Mouse (Mus musculus) left cerebral cortex, postnatal 25 days (tissue): ENCODE data around the gene Hpca. TPM values are rescaled to one million over a fixed set of nuclear protein-coding genes. Genes with fewer than 3 reads are reported as not detected.

ENCODE experiments used
- DNase-seq, 2 experiments: peaks; one replicate each; pipeline ENCODE4 v3.0.0; 2022; ENCODE audit warnings: low spot score in 2 of 2, mixed read lengths in 1 of 2
- intact Hi-C: fragments of 180-260 bp; cut with DNase I; formaldehyde crosslinking; loops from one replicate; pipeline ENCODE4 v1.15.1; 2025
- total RNA-seq, 2 experiments: library from RNA; stranded (reverse); gene quantifications; 2 replicates each; pipeline ENCODE4 v1.2.3; 2021

Hpca gene
- total RNA-seq, 2 experiments from 2014 or later, result 621 to 724 TPM

DNA sequence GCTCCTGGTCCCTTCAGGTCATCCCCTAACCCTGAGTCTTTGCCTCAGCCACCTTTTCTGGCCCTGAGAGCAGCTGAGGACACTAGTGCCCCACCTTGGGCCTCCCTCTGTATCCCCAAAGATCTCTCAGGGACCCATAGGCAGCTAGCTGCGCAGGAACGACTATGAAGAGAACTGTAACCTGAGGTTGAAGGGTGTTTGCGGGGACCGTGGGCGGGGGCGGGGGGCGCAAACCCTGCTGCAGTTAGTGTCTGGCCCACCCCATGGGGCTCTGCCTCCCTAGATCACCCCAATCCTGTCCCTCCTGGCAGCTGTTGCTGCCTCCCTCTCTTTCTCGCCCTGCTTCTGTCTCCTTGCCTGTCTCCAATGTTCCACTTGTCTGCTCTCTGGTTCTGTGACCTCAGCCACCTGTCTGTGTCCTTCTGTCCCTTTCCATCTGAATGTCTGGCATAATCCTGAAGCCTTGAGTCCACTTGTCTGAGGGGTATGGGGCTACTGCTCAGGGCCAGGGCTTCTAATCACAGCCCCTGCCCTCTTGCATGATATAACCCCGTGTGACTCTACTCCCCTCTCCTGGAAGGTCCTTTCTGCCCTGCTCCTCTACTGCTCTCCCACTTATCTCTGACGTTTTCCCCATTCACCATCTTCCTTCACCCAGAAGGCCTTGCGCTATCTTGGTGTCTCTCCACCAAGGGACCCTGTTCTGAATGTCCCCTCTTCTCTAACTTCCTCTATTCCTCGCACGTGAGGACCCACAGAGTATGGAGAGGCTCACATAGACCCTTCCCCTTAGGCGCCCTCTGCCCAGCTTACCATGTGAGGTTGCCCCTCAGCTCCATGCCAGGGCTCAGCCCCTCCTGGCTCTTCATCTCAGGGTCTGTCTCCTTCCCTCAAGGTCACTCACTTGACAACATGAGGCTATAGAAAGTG lies 15.8 kb upstream of the Hpca start:
- intact Hi-C loops, result loop anchor here (10.0 kb wide), 2 partner anchors 137 to 317 kb away; no protein-coding TSS in a partner anchor
- DNase-seq, result no peak

DNA sequence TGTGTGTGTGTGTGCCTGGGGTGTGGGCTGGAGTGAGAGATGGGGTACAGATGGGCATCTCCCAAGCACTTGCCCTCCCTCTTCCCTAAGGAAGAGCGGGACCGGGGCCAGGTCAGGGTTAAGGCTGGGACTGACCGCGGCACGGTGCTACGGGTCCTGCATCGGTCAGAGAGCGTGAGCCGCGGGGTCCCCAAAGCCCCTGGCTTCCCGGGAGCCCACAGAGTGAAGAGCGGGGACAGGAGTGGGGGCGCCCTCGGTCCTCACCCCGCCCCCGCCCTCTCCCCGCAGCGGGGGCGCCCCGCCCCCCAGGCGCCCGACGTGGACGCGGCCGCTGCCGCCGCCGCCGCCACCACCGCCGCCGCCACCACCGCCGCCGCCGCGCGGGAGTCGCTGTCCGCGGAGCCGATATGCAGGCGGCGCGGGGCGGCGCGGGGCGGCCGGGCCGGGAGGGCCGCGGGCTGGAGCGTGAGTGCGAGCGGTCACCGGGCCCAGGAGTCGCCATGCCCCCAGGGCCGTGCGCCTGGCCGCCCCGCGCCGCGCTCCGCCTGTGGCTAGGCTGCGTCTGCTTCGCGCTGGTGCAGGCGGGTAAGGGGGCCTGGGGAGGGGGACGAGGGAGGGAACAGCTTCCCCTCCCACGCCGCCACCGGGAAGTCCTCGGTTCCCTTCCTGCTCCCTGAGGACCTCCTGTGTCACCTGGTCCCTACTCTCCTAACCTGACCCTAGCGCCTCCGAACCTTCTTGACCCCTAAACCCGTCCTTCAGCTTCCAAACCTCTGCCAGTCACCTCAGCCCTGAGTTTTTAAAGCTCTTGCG lies 14.9 kb upstream of the Hpca start, which contains the start of gene Fndc5:
Fndc5 (plus strand) TSS at position 421 of the 813 bp plus-strand sequence.
- no peak for DNase-seq
- intact Hi-C loops, result loop anchor here (10.0 kb wide), 2 partner anchors 138 to 318 kb away; no protein-coding TSS in a partner anchor

DNA sequence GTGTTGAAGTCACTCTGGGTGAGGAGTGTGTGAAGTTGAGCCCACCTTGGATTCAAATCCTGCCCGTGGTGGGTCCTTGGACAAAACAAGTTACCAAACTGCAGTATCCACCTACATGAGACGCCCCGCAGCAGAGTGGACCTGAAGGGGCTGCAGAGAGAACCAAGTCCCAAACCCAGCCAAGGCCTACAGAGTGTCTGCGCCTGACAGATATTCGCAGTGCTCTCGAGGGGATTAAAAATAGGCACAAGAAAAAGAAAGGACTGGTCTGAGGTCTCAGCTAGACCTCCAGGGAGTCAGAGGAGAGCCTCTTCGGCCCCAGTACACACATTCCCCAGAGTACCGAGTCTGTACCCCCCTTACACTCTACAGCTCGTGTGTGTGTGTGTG lies 14.3 kb upstream of the Hpca start:
- intact Hi-C loops, result loop anchor here (10.0 kb wide), 2 partner anchors 139 to 319 kb away; no protein-coding TSS in a partner anchor
- DNase-seq, result no peak

DNA sequence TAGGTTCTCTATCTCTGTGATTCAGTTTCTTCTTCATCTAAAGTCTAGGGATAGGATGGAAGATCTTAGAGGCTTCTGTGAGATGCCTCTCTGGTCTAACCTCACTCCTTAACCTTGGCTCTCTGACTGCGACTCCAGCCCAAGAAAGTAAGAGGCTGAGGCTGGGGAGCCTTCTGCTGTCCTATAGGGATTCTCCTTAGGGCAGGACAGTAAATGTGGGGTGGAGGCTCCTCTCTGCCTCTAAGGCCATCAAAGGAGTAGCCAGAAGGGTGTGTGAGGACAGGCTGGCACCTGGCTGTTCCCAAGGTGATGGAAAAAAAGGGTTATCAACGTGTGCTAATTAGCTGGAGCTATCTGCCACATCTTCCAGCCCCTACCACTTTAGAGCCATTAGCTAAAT lies 13.8 kb upstream of the Hpca start:
- intact Hi-C loops, result loop anchor here (10.0 kb wide), 2 partner anchors 139 to 319 kb away; no protein-coding TSS in a partner anchor
- no peak for DNase-seq

DNA sequence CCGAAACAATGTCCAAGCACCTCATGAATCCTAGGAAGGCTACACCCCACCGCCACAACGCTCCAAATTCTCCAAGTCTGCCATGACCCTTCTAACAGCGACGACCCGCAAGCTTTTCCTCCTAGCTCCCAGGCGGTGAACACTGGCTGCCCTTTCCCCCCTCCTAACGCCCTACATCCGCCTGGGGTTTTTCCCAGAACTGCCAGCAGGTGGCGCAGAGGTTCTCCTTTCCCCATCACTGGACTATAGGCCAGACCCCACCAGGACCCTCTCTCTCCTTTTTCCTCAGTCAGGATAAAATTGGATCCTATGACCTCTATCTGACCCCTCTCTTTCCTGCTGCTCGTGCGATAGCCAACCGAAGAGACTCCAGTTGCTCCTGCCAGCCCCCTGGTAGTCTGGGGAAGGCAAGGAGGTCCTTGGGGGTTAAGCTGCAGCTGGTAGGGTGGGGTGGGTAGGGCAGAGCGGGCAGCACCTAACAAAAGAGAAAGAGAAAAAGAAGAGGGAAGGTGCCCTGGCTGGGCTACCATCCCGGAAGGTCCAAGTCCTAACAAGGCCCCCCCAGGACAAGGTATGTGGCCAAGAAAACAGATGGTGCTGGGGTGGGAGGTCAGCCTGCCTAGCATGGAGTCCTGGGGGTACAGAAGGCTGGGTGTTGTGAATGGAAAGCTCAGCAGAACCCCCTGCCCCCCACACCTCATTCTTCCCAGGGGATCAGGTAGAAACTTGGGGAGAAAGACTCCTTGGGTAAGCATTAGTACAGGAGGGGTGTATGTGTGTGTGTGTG lies 13.2 kb upstream of the Hpca start:
- no peak for DNase-seq

DNA sequence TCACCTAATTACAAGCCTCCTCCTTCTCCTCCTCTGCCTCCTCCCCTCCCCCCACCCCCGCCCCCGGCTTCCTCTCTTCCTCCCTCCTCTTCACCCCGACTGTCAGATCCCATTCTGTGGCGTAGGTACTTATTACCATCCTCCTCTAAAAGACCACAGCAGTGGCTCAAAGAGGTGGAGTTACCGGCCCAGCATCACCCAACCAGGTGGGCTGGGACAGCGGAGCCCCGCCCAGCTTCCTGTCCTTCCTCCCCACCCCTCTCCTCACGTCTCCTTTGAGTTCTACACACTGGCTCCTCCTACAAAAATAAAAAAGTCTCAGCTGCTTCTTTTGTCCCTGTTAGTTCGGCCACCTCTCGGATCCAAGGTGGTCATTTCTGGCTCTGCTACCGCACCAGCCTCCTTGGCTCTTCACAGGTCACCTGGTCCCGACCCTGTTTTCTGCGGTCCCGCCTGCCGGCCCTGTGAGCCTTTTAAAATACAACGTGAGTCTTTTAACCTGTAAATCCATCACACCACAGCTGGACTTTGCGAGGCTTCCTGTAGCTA lies 9.0 kb upstream of the Hpca start:
- no peak for DNase-seq
- intact Hi-C loops, result loop anchor here (5.0 to 10.0 kb wide), 3 partner anchors 56 to 324 kb away; partner anchors contain the start of genes S100pbp and Yars

More for the DNA sequence above, 13.2 kb upstream of the Hpca start:
- intact Hi-C loops, result loop anchor here (5.0 to 10.0 kb wide), 3 partner anchors 52 to 320 kb away; partner anchors contain the start of genes S100pbp and Yars

DNA sequence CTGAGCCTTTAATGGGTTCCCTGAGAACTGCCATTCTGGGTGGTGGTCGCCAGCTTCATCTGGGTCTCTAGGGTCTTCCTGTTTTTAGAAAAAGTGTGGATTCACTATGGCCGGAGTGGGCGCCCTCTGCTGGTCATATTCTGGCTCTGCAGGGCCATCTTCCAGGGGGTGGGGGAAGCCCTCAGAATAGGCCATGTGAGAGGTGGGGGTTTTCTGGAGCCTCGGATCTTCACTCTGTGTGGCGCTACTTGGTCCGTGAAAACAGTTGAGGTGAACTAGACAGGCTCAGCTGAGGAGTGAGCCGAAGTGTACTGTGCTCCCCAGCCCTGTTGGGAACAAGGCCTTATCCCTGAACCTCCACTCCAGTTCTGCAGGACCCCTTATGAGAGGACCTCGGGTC lies 8.3 kb upstream of the Hpca start:
- no peak for DNase-seq
- intact Hi-C loops, result loop anchor here (5.0 to 10.0 kb wide), 3 partner anchors 57 to 325 kb away; partner anchors contain the start of genes S100pbp and Yars

DNA sequence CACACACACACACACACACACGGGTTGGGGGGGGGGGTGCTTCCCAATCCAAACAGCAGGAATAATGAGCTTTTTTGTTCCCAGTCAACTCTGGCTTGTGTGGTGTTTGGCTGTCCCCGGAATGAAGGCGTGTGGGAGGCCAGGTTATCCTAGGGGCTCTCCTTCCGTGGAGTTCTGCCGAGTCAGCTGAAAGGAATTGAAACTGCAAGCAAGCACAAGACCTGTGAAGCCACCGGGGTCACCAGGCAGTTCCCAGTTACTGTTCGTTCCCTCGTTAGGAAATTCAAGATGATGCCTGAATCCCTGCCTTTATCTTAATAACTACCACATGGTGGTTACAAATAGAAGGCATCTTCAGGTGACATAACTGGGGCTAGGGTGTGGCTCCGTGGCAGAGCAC lies 7.6 kb upstream of the Hpca start:
- no peak for DNase-seq
- intact Hi-C loops, result no loop called here

DNA sequence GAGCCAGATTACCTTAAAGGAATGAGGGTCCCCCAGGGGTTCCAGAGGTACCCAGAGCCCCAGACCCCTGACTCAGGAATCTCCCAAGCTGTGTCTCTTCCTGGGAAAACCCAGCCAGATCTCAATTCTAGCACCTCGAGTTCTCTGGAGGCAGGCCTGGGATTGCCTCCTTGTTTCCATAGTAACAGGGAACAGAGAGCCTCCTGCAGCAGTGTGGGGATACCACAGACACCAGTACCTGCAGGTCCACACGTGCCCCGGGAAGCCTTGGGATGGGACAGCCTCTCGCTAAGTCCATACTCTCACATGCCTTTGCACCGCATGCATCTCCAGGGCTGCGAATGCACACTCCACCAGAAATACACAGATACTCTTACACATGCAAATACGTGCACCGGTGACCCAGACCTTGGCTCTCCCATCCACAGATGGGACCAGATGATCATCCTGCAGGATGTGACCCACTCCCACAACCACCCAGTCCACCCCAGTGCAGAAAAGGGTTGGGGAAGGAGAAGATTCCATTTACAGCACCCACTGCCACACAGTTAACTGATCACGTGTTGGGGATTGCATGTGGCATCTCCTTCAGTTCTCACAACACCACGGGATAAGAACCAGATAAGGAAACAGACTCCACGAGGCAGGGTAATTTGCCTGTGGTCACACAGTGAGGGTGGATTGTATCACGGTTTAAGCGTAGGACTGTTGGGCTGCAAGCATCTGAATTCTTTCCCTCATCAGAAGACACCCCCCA lies 6.9 kb upstream of the Hpca start:
- peak in 1 of 2 experiments; percentile 90 for DNase-seq
- intact Hi-C loops, result no loop called here

DNA sequence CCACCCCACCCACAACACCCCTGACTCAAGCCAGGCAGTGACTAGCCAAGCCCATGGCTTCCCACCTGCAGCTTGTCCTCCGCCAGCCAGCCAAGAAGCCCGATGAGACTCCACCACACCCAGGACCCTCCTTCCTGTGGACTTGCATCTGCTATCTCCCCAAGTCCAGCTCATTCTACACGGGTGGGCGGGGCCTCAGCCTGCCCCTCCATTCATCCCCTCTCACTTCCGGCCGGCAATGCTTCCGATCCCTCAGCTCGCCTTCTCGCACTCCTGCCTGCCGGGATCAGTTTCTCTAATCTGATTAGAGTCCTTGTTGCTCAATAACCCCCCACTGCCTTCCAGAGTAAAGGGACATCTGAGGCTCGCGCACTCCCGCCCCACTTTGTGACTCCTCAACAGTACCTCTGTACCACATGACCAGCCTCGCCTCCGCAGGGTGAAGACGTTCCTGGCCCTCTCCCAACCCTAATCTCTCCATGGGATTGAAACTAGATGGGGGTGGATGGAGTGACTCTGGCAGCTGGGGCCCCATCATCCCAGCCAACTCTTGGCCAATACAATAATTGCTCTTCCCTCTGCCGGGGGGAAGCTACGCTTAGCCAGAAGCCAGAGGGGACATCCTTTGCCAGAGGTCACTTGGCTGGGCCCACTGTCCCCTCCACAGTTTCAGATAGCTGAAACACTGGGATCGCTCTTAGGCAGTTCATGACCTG lies 4.1 kb upstream of the Hpca start:
- intact Hi-C loops, result no loop called here

DNA sequence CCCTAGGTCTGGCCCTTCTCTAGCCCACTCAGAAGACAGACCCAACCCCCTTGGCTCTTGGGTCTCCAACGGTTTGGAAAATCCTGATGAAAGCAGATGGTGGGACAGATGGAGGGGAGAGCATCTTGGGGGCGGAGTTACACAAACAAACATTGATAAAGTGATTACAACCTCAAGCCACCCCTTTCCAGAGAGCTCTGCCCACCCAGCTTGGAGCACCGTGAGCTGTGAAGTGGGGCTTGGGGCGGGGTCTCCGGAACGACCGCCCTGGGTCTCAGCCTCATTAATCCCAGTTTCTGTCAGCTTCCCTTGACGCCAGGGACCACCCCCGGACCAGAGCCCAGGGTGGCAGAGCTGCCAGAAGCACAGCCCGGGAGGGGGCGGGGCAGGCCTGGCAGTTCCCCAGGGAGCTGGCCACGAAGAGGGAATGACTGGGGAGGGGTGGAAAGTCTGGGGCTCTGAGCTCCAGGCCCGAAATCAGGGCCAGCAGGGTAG lies 2.9 kb upstream of the Hpca start:
- DNase-seq, result peak in 1 of 2 experiments; percentile 65

More for the DNA sequence above, 4.1 kb upstream of the Hpca start:
- DNase-seq, result no peak

DNA sequence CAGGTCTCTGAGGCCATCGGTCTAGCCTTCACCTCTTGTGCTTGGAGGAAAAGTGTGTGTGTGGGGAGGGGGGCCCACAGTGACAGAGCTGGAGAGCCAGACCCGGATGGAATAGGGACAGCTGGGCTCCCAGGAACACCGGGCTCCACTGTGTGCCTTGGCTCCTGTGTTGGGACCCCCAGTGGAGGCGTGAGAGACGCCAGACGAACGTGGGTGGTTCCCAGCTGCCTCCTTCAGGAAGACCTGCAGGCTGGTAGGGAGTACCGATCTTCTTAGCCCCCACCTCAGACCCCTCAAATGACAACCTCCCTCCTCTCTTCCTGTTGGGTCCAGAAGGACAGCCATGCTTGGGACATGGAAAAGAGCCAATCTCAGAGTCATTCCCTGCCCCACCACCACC lies 883 bp upstream of the Hpca start:
- intact Hi-C loops, result loop anchor here (2.0 kb wide), 1 partner anchor 22 kb away; no protein-coding TSS in a partner anchor
- DNase-seq, result no peak

More for the DNA sequence above, 2.9 kb upstream of the Hpca start:
- intact Hi-C loops, result no loop called here

DNA sequence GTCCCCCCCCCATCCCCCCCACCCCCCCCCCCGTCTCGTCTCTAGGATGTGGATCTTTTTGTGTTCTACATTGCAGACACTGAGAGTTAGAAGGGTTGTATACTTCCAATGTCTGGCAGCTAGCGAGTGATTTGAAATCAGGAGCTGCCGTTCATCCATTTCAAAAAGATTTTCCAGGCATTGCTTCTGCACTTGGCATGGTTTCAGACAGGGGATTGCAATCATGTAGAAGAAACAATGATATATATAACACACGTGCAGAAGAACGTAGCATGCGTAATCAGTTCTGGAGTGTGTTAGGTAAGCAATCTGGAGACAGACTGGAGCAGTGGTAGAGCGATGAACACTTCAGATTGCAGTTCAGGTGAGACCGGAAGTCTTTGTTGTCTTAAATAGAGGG lies 271 bp upstream of the Hpca start:
- intact Hi-C loops, result loop anchor here (2.0 kb wide), 1 partner anchor 23 kb away; no protein-coding TSS in a partner anchor
- no peak for DNase-seq

DNA sequence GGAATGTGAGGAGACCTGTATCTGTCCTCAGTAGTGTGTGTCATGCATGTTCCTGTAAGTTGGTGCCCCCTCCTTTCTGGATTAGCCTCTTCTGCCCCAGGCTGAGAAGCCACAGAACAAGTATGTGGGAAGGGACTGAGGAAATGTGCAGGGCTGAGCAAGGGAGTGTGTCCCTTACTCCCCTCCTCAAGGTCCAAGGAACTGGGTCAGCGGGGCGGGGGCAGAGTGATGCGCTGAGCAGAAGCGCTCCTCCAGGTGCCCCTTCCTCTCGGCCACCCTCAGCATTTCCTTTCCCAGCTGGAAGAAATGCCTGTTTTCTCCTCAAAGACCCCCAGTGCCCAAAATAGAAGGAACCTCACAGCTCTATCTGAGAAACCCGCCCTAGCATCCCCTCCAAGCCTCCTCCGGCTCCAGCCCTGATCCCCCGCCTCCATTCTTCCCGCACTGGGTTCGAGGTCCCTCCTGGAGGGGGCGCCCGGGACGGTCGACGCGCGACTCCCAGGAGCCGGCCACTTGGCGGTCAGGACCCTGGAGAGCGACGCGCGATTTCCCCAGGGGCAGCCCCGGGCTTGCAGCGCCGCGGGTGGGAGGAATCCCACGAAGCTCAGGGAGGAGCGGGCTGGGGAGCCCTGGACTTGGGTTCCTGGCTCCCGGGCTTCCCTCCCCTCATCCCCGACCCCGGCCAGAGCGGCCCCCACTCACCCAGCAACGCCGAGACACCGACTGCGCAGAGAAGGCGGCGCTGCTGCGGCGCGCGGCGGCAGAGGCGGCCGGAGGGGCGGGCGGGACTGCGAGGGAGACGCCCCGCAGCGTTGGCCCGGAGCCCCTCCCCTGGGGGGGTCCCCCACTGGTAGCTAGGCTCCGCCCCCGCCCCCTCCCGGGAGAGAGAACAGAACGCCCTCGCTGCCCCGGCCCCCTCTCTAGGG lies 1.1 kb downstream of the Hpca start:
- intact Hi-C loops, result no loop called here
- DNase-seq, result peak in 1 of 2 experiments; percentile 65

DNA sequence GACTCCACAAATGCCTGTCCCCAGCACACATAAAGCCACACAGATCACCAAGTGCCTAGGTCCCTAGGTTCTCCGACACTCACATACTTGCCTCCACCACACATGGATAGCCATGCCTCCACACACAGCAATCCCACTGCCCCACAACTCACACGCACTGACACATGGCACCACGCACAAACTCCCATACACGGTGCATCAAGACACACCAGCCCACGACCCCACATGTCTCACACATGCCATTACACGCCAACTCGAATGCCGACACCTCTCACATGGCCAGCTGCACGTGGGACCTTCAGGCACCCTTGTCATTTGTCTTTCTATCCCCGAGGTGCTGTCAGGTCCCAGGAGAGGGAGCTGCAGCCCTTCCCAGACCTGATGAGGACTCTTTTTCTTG lies 2.1 kb downstream of the Hpca start:
- DNase-seq, result no peak
- intact Hi-C loops, result no loop called here
